Mouse (Mus musculus) NIH3T3 (cell line): ENCODE measurements around the gene Dusp1.

Source experiments
- DNase-seq: peaks from one replicate; pipeline ENCODE4 v3.0.0-alpha.2; 2012; ENCODE audit warnings: low read depth

The Dusp1 gene

GRCm38 (mm10) chr17:26560526-26561289 lies 1.2 kb downstream of the Dusp1 start:
- DNase-seq: peak; percentile 72

DNA sequence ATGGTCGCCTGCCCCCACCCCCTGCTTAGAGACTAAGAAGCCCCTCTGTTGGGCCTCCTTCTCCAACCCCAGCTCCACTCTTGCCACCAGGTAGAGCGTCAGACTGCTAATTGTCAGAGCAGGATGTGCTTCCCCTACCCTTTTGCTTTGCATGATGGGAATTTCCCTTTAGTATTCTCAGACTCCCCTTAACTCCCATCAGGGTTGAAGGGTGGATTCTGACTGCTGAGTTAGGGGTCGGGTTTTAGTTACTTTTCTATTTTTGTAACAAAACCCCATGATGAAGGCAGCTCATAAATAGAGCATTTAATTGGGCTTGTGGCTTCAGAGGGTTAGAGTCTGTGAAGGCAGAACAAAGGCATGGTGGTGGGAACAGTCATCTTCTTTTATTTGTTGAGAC lies 8.9 kb downstream of the Dusp1 start:
- no peak for DNase-seq

GRCm38 (mm10) chr17:26551104-26551503 lies 10.8 kb downstream of the Dusp1 start:
- no peak for DNase-seq

DNA sequence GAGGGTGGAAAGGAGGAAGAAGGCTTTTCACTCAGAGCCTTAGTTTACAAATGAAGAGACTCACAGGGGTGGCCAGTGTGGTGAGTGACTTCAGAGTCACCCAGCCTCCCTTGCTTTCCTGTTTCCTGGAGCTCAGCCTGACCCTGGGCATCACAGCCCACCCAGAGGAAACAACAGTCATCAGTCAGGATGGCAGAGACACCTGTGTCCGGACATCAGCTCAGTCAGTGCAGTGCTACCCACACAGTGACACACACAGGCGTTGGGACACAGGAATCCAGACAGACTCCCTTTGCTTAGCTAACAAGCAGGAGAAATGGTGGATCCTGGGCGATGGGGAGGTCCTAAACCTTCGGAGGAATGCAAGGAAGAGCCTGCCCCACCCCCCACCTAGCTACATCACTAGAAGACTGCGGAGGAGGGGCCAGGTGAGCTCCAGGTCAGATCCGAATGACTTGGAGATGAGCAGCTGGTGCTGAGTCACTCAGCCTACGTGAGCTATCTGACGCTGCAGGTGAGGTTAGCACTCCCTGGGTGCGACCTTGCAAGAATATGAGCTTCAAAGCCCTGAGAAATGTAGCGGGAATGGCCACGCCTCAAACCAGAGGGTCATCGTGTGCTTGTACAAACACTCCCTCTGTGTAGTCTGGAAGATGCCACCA lies 12.6 kb downstream of the Dusp1 start:
- DNase-seq: no peak

DNA sequence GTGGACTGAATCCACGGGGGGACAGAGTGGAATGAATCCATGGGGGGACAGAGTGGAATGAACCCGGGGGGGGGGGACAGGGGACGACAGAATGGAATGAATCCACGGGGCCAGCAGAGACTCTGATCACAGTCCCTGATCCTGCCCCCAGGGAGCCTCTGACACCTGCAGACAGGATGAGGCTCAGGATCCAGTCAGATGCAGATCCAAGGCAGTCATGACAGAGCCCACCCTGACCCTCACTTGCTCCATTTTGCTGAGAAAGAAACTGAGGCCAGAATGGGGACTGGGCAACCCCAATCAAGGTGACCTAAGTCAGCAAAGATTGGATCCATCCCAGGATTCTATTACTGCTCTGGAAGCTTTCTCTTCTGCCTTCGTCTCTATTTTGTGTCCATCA lies 13.4 kb downstream of the Dusp1 start:
- no peak for DNase-seq

GRCm38 (mm10) chr17:26547771-26548170 lies 14.2 kb downstream of the Dusp1 start:
- no peak for DNase-seq

DNA sequence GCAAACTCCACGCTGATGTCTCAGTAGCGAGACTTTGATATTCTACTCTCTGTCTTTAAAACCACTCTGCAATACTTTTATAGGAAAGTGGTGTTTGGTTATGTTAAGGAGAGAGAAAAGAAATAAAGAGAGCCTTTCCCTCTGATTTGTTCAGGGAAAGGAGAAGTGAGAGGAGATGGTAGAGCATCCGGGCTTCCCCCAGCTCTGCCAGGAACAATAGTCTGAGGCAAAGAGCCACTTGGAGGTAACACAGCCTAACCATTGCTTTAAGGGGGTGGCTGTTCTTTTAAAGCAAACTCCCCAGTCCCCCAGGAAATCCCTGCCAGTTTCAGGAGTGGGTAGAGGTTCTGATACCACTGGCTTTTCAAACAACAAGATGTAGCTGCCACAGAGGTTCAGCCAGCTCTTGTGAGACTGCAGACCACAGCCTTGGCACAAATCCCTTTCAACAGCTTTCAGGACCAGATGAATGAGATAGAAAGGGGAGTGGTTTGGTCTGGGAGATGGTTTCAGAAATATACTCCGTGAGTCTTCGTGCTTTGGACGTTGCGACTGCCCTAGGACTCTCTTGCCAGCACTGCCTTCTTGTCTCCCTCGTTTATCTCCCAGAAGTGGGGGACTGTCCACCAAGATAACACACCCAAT lies 17.5 kb downstream of the Dusp1 start:
- peak; percentile 42 for DNase-seq

DNA sequence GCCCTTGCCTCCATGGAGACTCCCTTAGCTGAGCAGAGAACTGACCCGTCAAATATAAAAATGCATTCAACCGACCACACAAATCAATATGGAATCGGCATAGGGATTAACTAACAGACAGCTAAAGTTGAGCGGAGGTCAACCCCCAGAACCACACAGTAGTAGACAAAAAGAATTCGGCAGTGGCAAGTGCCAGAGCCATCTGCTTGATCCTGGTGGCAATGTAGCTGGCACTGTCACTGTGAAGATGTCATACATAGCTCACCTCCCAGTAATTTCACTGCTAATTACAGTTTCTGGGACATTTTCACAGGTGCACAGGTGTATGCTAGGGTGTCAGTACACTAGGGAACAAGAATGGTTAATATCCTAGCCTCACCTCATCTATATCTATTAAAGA lies 21.8 kb downstream of the Dusp1 start:
- DNase-seq: no peak

- no peak for DNase-seq
These were observed 24.0 kb downstream of the Dusp1 start for GRCm38 (mm10) chr17:26537722-26538471.

- no peak for DNase-seq
These were observed 26.4 kb downstream of the Dusp1 start for GRCm38 (mm10) chr17:26535251-26536136.

GRCm38 (mm10) chr17:26534695-26535094 lies 27.2 kb downstream of the Dusp1 start:
- no peak for DNase-seq

DNA sequence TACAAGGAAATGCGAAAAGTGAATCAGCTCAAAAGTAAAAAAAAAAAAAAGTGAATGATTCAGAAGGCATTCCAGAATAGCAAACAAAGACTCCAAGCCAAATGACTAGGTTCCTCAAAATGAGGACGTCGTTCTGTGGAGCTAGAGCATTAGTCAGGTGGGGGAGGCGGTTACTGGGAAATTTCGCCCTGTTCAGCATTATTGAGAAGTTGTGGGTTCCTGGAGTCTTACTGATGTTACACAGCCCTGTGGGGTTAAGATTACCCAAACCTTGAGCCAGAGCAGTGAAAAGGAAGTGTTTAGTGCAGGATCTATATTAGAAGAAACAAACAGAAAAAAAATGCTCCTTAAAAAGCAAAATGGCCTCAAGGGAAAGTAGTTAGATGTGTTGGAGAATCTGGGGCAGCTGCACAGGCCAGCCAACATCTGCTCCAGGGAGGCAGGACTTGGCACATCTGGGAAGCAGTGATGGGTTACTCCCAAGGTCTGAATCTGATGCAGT lies 28.0 kb downstream of the Dusp1 start:
- peak; percentile 89 for DNase-seq

DNA sequence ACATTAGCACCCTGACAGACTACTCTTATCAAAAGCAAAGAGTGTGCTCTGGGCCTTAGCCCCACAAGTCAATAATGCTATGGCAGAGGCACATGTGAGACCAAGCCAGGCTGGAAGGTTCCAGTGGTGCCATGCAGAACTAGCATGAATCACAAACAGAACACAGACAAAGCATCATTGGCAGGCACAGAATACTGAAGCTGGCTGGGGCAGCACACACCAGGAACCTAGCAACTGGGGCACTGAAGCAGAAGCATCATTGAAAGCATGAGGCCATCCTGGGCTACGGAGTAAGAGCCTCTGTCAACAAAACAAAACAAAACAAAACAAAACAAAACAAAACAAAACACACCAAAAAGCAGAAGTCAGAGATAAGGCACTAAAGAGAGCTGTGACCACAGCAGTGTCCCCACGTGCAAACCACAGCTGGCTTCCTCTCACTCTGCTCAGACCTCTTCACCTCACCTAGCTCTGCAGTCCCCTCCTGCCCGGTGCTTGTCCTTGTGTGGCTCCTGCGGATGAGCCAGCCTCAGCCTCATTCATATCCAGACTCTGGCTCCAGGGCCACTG lies 29.4 kb downstream of the Dusp1 start:
- no peak for DNase-seq

DNA sequence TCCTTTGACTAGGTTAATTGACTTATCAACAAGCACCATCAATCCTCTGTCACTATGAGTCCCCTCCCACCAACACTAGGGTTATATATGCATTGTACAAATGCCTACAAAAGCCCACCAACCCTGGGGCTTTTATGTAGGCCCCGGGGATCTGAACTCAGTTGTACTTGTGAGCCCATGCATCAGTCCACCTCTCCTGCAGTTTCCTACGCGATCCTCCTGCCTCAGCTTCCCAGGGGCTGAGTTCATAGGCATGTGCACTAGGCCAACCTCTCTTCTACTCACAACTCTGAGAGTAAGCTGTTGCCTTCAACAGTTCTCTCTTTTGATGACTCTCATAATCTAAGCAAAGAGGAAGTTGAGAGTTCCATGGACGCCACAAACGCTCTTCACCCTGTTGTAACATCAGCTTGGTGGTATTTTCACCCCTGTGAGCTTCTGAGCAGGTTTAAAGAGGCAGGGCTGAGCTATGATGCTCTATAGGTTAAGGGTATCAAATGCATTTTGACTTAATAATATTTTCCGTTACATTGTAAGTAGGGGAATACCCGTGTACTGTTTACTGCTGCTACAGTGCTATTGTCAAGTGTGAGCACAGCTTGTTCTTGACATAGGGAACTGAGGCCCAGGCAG lies 30.4 kb downstream of the Dusp1 start:
- DNase-seq: no peak

- peak; percentile 96 for DNase-seq
These were observed 31.3 kb downstream of the Dusp1 start for GRCm38 (mm10) chr17:26530590-26531081.

- peak; percentile 80 for DNase-seq
These were observed 32.1 kb downstream of the Dusp1 start for GRCm38 (mm10) chr17:26529791-26530241.

- DNase-seq: no peak
These were observed 33.2 kb downstream of the Dusp1 start for GRCm38 (mm10) chr17:26528751-26529150.

DNA sequence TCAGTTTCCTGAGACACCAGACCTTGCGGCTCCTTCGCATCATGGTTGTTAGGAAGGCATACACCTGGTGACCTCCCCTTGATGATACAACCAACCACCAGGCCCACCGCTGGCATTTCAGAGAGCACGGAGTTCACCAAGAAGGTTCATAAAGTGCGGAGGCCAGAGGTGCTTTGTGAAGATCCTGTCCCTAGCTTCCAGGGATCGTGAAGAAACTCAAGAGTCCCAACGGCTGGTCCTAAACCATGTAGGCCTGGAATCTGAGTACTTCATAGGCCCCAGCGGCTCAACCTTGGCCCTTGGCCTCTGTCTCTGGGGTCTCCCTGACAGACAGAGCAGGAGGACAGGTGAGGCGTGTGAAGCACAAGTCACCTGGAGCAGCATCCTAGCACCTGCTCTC lies 34.6 kb downstream of the Dusp1 start:
- DNase-seq: no peak

- peak; percentile 58 for DNase-seq
These were observed 36.6 kb downstream of the Dusp1 start for GRCm38 (mm10) chr17:26525316-26525715.

- no peak for DNase-seq
These were observed 37.1 kb downstream of the Dusp1 start for GRCm38 (mm10) chr17:26524801-26525200.
